Mouse (Mus musculus) layer of hippocampus, adult 18-20 months (tissue): ENCODE data around the gene Ntrk2. TPM values are rescaled to one million over a fixed set of nuclear protein-coding genes. Genes with fewer than 3 reads are reported as not detected.

Experiments used
- DNase-seq, 2 experiments: peaks; one replicate each; pipeline ENCODE4 v3.0.0; 2022; ENCODE audit warnings: low spot score in 2 of 2
- long read RNA-seq: library from polyadenylated mRNA; stranded (forward); transcript quantifications from one replicate; pipeline ENCODE4 v2.0.0, GENCODE M21; 2021
- total RNA-seq, 2 experiments: library from RNA; stranded (reverse); gene quantifications; 2 replicates each; pipeline ENCODE4 v1.2.3; 2021

Gene Ntrk2
- 100 to 1,000 TPM; 333 to 338 TPM for total RNA-seq
- long read RNA-seq, full-length matches to known transcripts, result 121 of 261 reads
- long read RNA-seq, partial matches to known transcripts, result 22 of 261 reads
- long read RNA-seq, other reads (novel, unspliced or antisense), result 118 of 261 reads

- DNase-seq, result peak; percentile 92 to 96
Observed at GRCm38 (mm10) chr13:58806397-58806892, at the start of gene Ntrk2. Gene Ntrk2 (plus strand): TSS chr13:58806569.

GRCm38 (mm10) chr13:58761003-58761630 lies 45.3 kb upstream of the Ntrk2 start:
- DNase-seq, result no peak

DNA sequence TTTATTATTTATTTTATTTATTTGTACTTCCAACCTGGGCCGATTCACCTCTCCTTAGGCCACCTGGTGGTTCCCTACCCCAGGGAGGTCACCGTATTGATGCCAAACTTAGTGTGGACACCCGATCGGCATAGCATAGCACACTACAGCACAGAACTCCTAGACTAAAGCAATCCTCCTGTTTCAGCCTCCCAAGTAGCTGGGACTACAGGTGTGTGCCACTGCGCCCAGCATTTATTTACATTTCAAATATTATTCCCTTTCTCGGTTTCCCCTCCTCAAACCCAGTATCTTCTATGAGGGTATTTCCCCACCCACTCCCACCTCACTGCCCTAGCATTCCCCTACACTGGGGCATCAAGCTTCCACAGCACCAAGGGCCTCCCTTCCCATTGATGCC lies 38.1 kb upstream of the Ntrk2 start:
- no peak for DNase-seq

- DNase-seq, result no peak
Observed at GRCm38 (mm10) chr13:58769438-58769837, 36.9 kb upstream of the Ntrk2 start.

- no peak for DNase-seq
Observed at GRCm38 (mm10) chr13:58779261-58779660, 27.1 kb upstream of the Ntrk2 start.

DNA sequence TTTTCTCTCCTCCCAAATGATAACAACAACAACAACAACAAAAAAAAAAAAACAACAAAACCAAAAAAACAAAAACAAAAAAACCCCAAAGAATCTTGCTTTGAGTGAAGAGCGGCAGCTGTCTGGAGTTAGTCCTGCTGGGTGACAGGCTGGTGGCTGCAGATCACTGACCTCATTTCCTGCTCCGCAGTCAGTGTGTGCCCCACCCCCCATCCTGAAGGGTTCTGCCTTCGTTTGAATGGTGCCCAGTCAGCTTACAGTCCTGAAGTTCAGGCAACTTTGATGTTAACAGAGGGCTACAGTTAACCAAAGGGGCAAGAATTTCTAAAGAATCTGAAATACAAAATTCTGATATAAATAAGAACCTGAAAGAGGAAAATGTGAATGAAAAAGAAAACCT lies 19.9 kb upstream of the Ntrk2 start:
- no peak for DNase-seq

DNA sequence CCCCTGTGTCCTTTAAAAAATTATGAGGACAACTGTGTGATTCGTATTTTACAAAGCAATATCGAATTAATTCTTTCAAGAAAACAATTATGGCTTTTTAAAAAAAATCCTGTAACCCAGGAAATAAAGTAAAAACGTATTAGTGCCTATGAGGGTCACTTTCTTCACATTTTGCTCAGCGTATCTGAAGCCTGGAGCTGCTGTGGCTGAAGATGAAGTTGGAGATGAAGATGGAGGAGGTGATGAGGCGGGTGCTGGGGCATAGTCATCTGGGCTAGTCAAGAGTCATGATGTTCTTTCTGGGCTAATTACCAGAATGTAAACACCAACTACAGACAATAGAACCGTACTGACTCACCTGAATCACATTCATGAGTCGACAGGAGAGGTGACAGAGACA lies 15.6 kb upstream of the Ntrk2 start:
- DNase-seq, result no peak

DNA sequence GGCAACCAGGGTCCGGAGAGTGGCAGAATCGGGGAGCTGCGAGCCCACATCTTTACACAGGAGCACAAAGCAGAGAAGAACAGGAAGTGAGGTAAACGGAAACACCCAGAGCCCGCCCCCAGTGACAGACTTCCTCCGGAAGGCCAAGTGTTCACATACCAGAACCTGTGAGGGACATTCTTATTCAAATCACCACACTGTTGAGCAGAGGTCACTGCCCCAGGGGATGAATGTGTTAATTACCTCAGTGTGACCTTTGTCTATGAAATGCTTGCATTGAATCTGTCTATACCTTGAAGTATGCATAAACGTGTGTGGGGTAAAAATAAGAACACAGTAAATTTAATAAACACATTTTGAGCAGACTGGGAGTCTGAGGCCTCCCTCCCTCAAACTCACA lies 9.0 kb upstream of the Ntrk2 start:
- no peak for DNase-seq

GRCm38 (mm10) chr13:58801291-58801690 lies 5.1 kb upstream of the Ntrk2 start:
- DNase-seq, result no peak

DNA sequence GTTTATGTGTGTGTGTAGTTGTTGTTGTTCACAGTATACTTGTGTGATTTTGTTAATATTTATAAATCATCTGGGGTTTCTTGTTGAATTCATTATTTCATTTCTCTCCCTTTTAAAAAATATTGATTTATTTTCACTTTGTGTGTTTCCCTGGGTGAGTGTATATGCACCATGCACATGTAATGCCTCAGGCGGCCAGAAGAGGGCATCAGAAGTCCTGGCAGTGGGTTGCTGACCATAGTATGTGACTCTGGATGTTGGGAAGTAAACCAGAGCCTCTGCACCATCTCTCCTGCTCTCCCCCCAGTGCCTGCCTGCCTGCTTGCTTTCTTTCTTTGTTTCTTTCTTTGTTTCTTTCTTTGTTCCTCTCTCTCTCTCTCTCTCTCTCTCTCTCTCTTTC lies 2.5 kb upstream of the Ntrk2 start:
- DNase-seq, result no peak

- DNase-seq, result no peak
Observed at GRCm38 (mm10) chr13:58805833-58806232, 536 bp upstream of the Ntrk2 start.

DNA sequence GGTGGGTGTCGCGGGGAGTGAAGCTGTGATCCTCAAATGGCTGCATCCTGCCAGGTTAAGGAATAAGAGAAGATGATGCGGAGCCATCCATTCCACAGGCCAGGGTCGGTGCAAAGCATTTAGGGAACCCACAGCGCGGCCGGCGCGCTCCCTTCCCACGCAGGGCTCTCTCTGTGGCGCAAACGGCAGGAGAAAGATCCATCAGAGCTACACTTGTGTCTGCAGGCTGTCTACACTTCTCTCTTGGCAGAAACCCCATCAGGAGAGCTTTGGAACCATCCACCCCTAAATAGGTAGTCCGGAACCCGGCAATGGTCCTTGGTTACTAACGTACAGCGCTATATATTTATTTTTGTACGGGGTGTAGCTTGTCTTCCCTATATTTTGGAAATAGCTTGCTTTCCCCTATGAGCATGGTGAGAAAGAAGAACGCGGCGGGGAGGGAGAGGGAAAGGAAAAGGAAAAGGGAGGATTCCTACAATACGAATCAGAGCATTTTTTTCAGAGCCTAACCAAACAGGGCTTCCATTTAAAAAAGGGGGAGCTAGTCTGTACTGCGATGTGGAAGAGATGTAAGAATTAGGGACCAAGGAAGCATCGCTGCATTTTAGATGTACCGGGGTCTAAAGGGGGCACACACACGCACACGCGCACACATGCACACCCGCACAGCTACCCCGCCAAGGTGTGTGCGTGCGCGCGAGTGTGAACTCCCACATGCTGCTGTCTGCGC lies 693 bp downstream of the Ntrk2 start:
- no peak for DNase-seq

- DNase-seq, result peak; percentile 92 to 94
Observed at GRCm38 (mm10) chr13:58807629-58808363, 1.4 kb downstream of the Ntrk2 start.

DNA sequence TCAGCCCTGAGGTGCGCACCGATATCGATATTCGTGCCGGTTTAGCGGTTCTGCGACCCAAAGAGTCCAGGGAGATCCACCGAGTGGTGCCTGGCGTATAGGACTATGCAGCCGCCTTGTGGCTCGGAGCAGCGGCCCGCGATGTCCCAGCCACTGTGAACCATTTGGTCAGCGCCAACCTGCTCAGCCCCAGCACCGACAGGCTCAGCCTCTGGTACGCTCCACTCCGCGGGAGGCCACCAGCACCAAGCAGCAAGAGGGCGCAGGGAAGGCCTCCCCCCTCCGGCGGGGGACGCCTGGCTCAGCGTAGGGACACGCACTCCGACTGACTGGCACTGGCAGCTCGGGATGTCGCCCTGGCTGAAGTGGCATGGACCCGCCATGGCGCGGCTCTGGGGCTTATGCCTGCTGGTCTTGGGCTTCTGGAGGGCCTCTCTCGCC lies 2.0 kb downstream of the Ntrk2 start:
- peak; percentile 55 to 80 for DNase-seq

- peak; percentile 46 to 72 for DNase-seq
Observed at GRCm38 (mm10) chr13:58809930-58810329, 3.6 kb downstream of the Ntrk2 start.

DNA sequence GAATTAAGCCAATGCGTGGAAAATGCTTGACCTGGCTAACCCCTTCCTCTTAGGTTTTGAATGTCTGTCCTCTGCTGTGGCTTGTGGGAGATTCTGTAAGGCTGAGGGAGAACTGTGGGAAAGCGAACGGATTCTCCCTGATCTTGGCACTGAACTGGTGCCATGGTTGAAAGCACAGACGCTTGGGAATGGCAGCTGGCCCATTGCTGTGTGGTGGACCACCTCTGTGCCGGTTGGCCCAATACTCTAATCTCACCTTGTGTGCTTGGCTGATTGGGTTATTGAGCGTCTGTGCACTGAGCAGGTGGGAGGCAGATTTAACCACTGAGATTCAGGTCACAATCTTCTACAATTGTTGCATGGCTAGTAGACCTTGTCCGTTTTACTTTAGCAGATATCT lies 18.4 kb downstream of the Ntrk2 start:
- DNase-seq, result no peak

DNA sequence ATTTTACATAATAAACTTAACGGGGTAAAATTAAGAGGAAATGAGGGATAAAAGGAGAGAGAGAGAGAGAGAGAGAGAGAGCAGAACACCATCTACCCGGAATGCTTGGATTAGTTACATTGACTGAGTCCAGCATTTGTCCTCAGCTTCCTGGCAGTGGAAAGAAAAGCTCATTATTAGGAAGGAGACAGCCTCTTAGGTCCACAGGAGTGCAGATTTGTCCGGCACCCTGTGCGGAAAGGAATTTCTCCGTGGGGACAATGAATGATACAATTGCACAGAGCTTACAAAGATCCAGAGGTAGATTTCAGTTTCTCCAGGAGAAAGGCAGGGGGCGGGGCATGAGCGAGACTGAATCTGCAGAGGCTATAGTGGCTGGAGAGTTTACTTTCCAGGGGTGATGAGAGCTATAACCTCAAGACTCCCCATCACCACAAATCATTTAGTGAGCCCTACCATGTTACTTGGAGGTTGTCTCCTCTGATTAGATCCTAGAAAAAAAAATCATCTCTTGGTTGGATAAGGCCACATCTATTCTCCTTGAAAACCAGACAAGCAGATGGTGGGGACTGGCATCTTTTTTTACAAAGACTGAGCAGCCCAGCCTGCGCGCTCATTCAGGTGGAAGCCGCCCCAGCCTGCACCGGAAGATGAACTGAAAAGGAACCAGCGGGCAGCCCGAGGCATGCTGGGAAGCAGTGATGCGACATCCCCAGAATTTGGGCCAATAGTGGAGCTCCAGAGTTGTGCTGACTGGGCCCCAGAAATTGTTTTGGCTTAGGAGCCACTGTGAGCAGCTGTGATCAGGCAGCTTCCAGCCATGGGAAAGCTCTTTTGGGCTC lies 20.2 kb downstream of the Ntrk2 start:
- DNase-seq, result no peak

GRCm38 (mm10) chr13:58831999-58832398 lies 25.6 kb downstream of the Ntrk2 start:
- DNase-seq, result no peak

DNA sequence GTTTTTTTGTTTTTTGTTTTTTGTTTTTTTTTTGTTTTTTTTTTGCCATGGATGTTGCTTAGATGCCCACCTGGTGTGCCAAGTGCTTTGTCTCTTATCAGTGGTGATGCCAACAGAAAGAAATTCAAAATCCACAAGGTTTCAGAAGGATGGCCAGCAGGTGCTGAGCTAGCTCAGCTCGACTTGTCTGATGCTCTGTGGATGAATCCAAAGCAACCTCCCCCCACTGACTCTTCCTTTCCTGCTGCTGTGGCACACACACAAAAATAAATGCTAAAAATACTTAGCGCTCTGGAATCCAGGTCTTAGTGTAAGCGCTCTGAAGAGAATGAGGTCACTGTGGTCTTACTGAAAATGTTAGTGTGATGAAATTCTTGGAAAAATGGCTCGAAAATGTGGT lies 28.4 kb downstream of the Ntrk2 start:
- no peak for DNase-seq

DNA sequence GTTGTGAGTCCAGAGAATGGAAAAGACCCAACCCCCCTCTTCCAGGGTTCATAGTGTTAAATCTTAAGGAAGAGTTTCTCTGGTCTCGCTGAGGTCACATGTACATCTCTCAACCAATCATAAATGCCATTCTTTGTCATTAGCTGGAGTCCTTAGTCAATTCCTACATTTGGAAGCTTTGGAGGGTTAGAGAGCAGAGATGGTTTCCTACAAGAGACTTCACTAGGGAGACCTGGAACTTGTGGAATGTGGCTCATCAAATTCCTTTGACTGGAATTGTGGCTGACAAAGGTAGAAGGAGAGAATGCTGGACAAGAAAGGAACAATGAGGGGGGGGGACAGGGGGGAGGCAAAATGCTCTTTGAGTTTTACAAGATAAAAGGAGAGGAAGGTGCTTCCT lies 30.5 kb downstream of the Ntrk2 start:
- no peak for DNase-seq

GRCm38 (mm10) chr13:58838110-58838509 lies 31.7 kb downstream of the Ntrk2 start:
- peak in 1 of 2 experiments; percentile 42 for DNase-seq
